Mouse (Mus musculus) thymus, postnatal 0 days (tissue): ENCODE measurements around the gene Usp48. TPM values are rescaled to one million over a fixed set of nuclear protein-coding genes. Genes with fewer than 3 reads are reported as not detected.

Experiments
- DNase-seq: peaks from one replicate; pipeline ENCODE4 v3.0.0-alpha.2; 2015; ENCODE audit warnings: low spot score
- polyA plus RNA-seq: library from polyadenylated mRNA; unstranded; fragments of >200 nt; fragmentation: Nextera tagmentation; extraction: Ambion mirVana; gene quantifications from 2 replicates; pipeline ENCODE4 v1.2.1, GENCODE M21; 2015

The Usp48 gene
- polyA plus RNA-seq, 1 experiment from 2014 or later = 59.1 TPM

GRCm38 (mm10) chr4:137609281-137609680 lies 15.7 kb downstream of the Usp48 start:
- no peak for DNase-seq

GRCm38 (mm10) chr4:137609702-137610101 lies 16.1 kb downstream of the Usp48 start:
- peak; percentile 49 for DNase-seq

- DNase-seq = no peak
Observed at GRCm38 (mm10) chr4:137610256-137610655, 16.7 kb downstream of the Usp48 start.

GRCm38 (mm10) chr4:137622847-137623246 lies 29.3 kb downstream of the Usp48 start:
- DNase-seq = no peak

GRCm38 (mm10) chr4:137627476-137628235 lies 34.1 kb downstream of the Usp48 start:
- no peak for DNase-seq

GRCm38 (mm10) chr4:137628400-137628799 lies 34.8 kb downstream of the Usp48 start:
- DNase-seq = no peak

GRCm38 (mm10) chr4:137629354-137629753 lies 35.8 kb downstream of the Usp48 start:
- DNase-seq = no peak

GRCm38 (mm10) chr4:137630153-137630552 lies 36.6 kb downstream of the Usp48 start:
- DNase-seq = no peak

GRCm38 (mm10) chr4:137631596-137631995 lies 38.0 kb downstream of the Usp48 start:
- DNase-seq = no peak

GRCm38 (mm10) chr4:137633394-137633793 lies 39.8 kb downstream of the Usp48 start:
- no peak for DNase-seq

GRCm38 (mm10) chr4:137636597-137636996 lies 43.0 kb downstream of the Usp48 start:
- DNase-seq = no peak

- DNase-seq = peak; percentile 56
Observed at GRCm38 (mm10) chr4:137641556-137641955, 48.0 kb downstream of the Usp48 start.

GRCm38 (mm10) chr4:137642101-137642500 lies 48.5 kb downstream of the Usp48 start:
- no peak for DNase-seq

- DNase-seq = no peak
Observed at GRCm38 (mm10) chr4:137643459-137643858, 49.9 kb downstream of the Usp48 start.

GRCm38 (mm10) chr4:137646262-137646661 lies 52.7 kb downstream of the Usp48 start:
- DNase-seq = no peak

- DNase-seq = no peak
Observed at GRCm38 (mm10) chr4:137647648-137648047, 54.1 kb downstream of the Usp48 start.

- no peak for DNase-seq
Observed at GRCm38 (mm10) chr4:137648230-137648629, 54.7 kb downstream of the Usp48 start.

GRCm38 (mm10) chr4:137650912-137651311 lies 57.4 kb downstream of the Usp48 start:
- no peak for DNase-seq

- DNase-seq = no peak
Observed at GRCm38 (mm10) chr4:137652835-137653346, 59.3 kb downstream of the Usp48 start.

- no peak for DNase-seq
Observed at GRCm38 (mm10) chr4:137655241-137656031, 61.9 kb downstream of the Usp48 start.

- DNase-seq = no peak
Observed at GRCm38 (mm10) chr4:137657674-137658073, 64.1 kb downstream of the Usp48 start.

GRCm38 (mm10) chr4:137659541-137659940 lies 66.0 kb downstream of the Usp48 start:
- DNase-seq = no peak
